Mouse (Mus musculus): Measurements from ENCODE around the gene Zfp993.
"Not testable (repeated sequence)": the region's sequence is repeated elsewhere in the genome, so short reads cannot be mapped to it uniquely, and the experiment has no call there.

Zfp993 gene

DNA sequence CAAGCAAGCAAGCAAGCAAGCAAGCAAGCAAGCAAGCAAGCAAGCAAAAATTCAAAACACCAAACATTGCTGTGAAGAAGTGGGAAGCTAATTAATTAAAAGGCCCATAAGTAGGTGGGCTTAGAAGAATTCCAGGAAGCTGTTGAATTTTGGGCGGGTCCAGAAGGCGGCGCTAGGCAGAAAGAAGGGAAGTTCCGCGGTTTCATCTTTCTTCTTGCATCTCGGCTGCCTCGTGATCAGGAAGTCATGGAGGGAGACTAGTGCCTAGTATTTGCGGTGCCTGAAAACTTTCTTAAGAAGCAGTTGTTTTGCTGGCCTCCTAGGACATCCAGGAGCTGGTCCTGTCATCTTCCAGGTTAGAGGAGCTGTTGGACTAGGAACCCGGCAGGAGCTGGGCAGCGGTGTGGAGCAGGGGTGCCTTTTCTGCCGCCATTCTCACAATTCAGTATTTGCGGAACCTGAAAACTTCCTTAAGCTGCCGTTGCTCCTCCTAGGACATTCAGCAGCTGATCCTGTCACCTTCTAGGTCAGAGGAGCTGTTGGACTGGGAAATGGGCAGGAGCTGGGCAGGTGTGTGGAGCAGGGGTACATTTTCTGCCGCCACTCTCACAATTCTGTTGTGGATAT lies at the start of gene Zfp993:
Gene Zfp993, plus strand, starts transcription at position 188 of the 627 bp plus-strand sequence.
- not testable (repeated sequence) for DNase-seq

- not testable (repeated sequence) for DNase-seq
These were observed 30.6 kb upstream of the Zfp993 start for GRCm38 (mm10) chr4:146579905-146580873.

- DNase-seq: not testable (repeated sequence)
These were observed 7.0 kb upstream of the Zfp993 start for GRCm38 (mm10) chr4:146603578-146604399.

- DNase-seq: not testable (repeated sequence)
These were observed 33.6 kb downstream of the Zfp993 start for GRCm38 (mm10) chr4:146644367-146644766.

GRCm38 (mm10) chr4:146649641-146650040 lies 38.9 kb downstream of the Zfp993 start:
- DNase-seq: not testable (repeated sequence)

- DNase-seq: not testable (repeated sequence)
These were observed 39.4 kb downstream of the Zfp993 start for GRCm38 (mm10) chr4:146650115-146650514.

DNA sequence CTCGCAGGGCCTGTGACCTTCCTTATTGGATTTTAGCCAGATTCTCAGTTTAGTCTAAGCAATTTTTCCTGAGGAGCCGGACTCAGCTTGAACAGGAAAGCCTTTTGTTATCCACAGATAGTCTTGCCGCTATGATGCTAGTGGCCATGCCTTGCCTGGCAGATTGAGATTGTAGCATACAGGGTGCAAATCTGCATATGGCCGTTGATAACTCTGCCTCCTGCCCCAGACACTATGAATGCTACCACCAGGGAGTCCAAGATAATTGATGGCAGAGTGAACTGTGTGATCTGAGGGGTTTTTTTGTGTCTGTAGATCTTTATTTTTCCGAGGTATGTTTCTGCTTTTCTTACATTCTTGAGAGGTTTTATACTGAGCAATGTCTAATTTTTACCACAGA lies 39.9 kb downstream of the Zfp993 start:
- not testable (repeated sequence) for DNase-seq

Data from right cerebral cortex, postnatal 25 days (tissue).